Mouse (Mus musculus): Measurements from ENCODE around the gene Ndufa1. TPM values are rescaled to one million over a fixed set of nuclear protein-coding genes. Genes with fewer than 3 reads are reported as not detected.
"Not testable (repeated sequence)": the region's sequence is repeated elsewhere in the genome, so short reads cannot be mapped to it uniquely, and the experiment has no call there.

Gene Ndufa1
- 432 and 490 TPM in 2 replicates for polyA plus RNA-seq (2015; fragmentation: Nextera tagmentation; extraction: Ambion mirVana)

GRCm38 (mm10) chrX:37191105-37191743, at the start of gene Ndufa1, which contains the start of gene Rnf113a1:
Gene Ndufa1 (minus strand): TSS chrX:37191163.
Gene Rnf113a1 (plus strand): TSS chrX:37191245.
- Histone ChIP-seq H3K4me2 (peak within 1 kb of the TSS; percentile 64), H3K4me3 (replicated peaks) (peak within 1 kb of the TSS; percentile 58), H3K27me3 (no peaks in the 10 kb centered on the region), H3K36me3 (peaks cover 9% of the 10 kb centered on the region; the same call in 1 of the 2 replicates), H3K27ac (peak within 1 kb of the TSS; percentile 51), H3K4me1 (peaks cover 6% of the 10 kb centered on the region; the same call in 1 of the 2 replicates), H3K9me3 (replicated peaks) (no peaks in the 10 kb centered on the region), H3K9ac (peak within 1 kb of the TSS; percentile 45)
- 22% methylated on average over 63 of the region's 63 CpGs for WGBS
- ATAC-seq (replicated peaks; ENCODE audit: low FRiP score), result peak; percentile 93

- not testable (repeated sequence) for H3K9ac ChIP-seq; ATAC-seq (replicated peaks; ENCODE audit: low FRiP score); H3K9me3 ChIP-seq (replicated peaks); H3K27me3 ChIP-seq; H3K4me3 ChIP-seq (replicated peaks); H3K36me3 ChIP-seq; H3K27ac ChIP-seq; H3K4me2 ChIP-seq; H3K4me1 ChIP-seq
- 70% methylated on average over 1 of the region's 1 CpGs for whole genome bisulfite sequencing
These were observed 31.2 kb upstream of the Ndufa1 start, which contains the start of gene Rhox1 for GRCm38 (mm10) chrX:37222158-37222557. Gene Rhox1 (minus strand): TSS chrX:37222258.

- H3K27ac ChIP-seq, result no peak within 1 kb of the TSS
- no peak within 1 kb of the TSS for H3K4me3 ChIP-seq (replicated peaks)
- no peak within 1 kb of the TSS for H3K9ac ChIP-seq
- no peaks in the 10 kb centered on the region for H3K36me3 ChIP-seq
- no peak within 1 kb of the TSS for H3K4me2 ChIP-seq
- no peaks in the 10 kb centered on the region for H3K4me1 ChIP-seq
- H3K27me3 ChIP-seq, result no peaks in the 10 kb centered on the region
- WGBS, result 89% methylated on average over 10 of the region's 10 CpGs
- no peaks in the 10 kb centered on the region for H3K9me3 ChIP-seq (replicated peaks)
- ATAC-seq (replicated peaks; ENCODE audit: low FRiP score), result no peak
These were observed 20.0 kb upstream of the Ndufa1 start, which contains the start of gene Gm9 for GRCm38 (mm10) chrX:37210941-37211340. Gene Gm9 (minus strand): TSS chrX:37211041.

GRCm38 (mm10) chrX:37198676-37199075, 7.7 kb upstream of the Ndufa1 start:
- no peak overlapping the region for H3K4me3 ChIP-seq (replicated peaks)
- no peak for ATAC-seq (replicated peaks; ENCODE audit: low FRiP score)
- no peaks in the 10 kb centered on the region for H3K4me1 ChIP-seq
- H3K9me3 ChIP-seq (replicated peaks), result no peaks in the 10 kb centered on the region
- no peak overlapping the region for H3K4me2 ChIP-seq
- WGBS, result 64% methylated on average over 8 of the region's 8 CpGs
- H3K9ac ChIP-seq, result no peak overlapping the region
- no peaks in the 10 kb centered on the region for H3K36me3 ChIP-seq
- H3K27ac ChIP-seq, result no peak overlapping the region
- no peaks in the 10 kb centered on the region for H3K27me3 ChIP-seq

- peak overlapping the region; percentile 64 for H3K4me2 ChIP-seq
- peaks cover 9% of the 10 kb centered on the region; the same call in 1 of the 2 replicates for H3K36me3 ChIP-seq
- H3K9ac ChIP-seq, result peak overlapping the region; percentile 45
- no peak overlapping the region for H3K27ac ChIP-seq
- peaks cover 6% of the 10 kb centered on the region; the same call in 1 of the 2 replicates for H3K4me1 ChIP-seq
- ATAC-seq (replicated peaks; ENCODE audit: low FRiP score), result peak; percentile 14
- H3K27me3 ChIP-seq, result no peaks in the 10 kb centered on the region
- H3K4me3 ChIP-seq (replicated peaks), result peak overlapping the region; percentile 58
- 23% methylated on average over 28 of the region's 28 CpGs for whole genome bisulfite sequencing
- no peaks in the 10 kb centered on the region for H3K9me3 ChIP-seq (replicated peaks)
These were observed 899 bp upstream of the Ndufa1 start for GRCm38 (mm10) chrX:37191744-37192379.

GRCm38 (mm10) chrX:37190755-37191104, 233 bp downstream of the Ndufa1 start:
- Histone ChIP-seq H3K9me3 (replicated peaks) (no peaks in the 10 kb centered on the region), H3K36me3 (peaks cover 9% of the 10 kb centered on the region; the same call in 1 of the 2 replicates), H3K9ac (peak overlapping the region; percentile 36), H3K4me3 (replicated peaks) (peak overlapping the region; percentile 58), H3K27me3 (no peaks in the 10 kb centered on the region), H3K4me1 (peaks cover 6% of the 10 kb centered on the region; the same call in 1 of the 2 replicates), H3K4me2 (peak overlapping the region; percentile 64), H3K27ac (no peak overlapping the region)
- 25% methylated on average over 20 of the region's 20 CpGs for WGBS
- no peak; the same call in 1 of the 2 replicates for ATAC-seq (replicated peaks; ENCODE audit: low FRiP score)

- H3K4me1 ChIP-seq; H3K36me3 ChIP-seq; H3K27me3 ChIP-seq; ATAC-seq (replicated peaks; ENCODE audit: low FRiP score); H3K9ac ChIP-seq; H3K27ac ChIP-seq; H3K9me3 ChIP-seq (replicated peaks); H3K4me2 ChIP-seq; H3K4me3 ChIP-seq (replicated peaks): not testable (repeated sequence)
- 73% methylated on average over 8 of the region's 8 CpGs for WGBS
These were observed 6.6 kb downstream of the Ndufa1 start for GRCm38 (mm10) chrX:37184401-37184800.

- no peak for ATAC-seq (replicated peaks; ENCODE audit: low FRiP score)
- Histone ChIP-seq H3K27ac (no peak within 1 kb of the TSS), H3K4me2 (no peak within 1 kb of the TSS), H3K9me3 (replicated peaks) (no peaks in the 10 kb centered on the region), H3K36me3 (no peaks in the 10 kb centered on the region), H3K4me1 (no peaks in the 10 kb centered on the region), H3K4me3 (replicated peaks) (no peak within 1 kb of the TSS), H3K27me3 (no peaks in the 10 kb centered on the region), H3K9ac (no peak within 1 kb of the TSS)
- 60% methylated on average over 5 of the region's 5 CpGs for WGBS
These were observed 22.2 kb downstream of the Ndufa1 start, which contains the start of gene Akap14 for GRCm38 (mm10) chrX:37168742-37169141. Gene Akap14 (minus strand): TSS chrX:37168842.

- Histone ChIP-seq H3K27me3 (no peaks in the 10 kb centered on the region), H3K9ac (no peak overlapping the region), H3K4me3 (replicated peaks) (no peak overlapping the region), H3K4me1 (no peaks in the 10 kb centered on the region), H3K27ac (no peak overlapping the region), H3K9me3 (replicated peaks) (no peaks in the 10 kb centered on the region), H3K36me3 (no peaks in the 10 kb centered on the region), H3K4me2 (no peak overlapping the region)
- 21% methylated on average over 3 of the region's 3 CpGs for WGBS
- no peak for ATAC-seq (replicated peaks; ENCODE audit: low FRiP score)
These were observed 23.9 kb downstream of the Ndufa1 start for GRCm38 (mm10) chrX:37167085-37167484.

- H3K9me3 ChIP-seq (replicated peaks), result no peaks in the 10 kb centered on the region
- 80% methylated on average over 18 of the region's 18 CpGs for WGBS
- no peaks in the 10 kb centered on the region for H3K36me3 ChIP-seq
- H3K4me3 ChIP-seq (replicated peaks), result no peak overlapping the region
- no peak overlapping the region for H3K9ac ChIP-seq
- no peaks in the 10 kb centered on the region for H3K4me1 ChIP-seq
- H3K27ac ChIP-seq, result no peak overlapping the region
- H3K27me3 ChIP-seq, result no peaks in the 10 kb centered on the region
- H3K4me2 ChIP-seq, result no peak overlapping the region
- ATAC-seq (replicated peaks; ENCODE audit: low FRiP score), result no peak
These were observed 27.8 kb downstream of the Ndufa1 start for GRCm38 (mm10) chrX:37163115-37163514.

GRCm38 (mm10) chrX:37161169-37161568, 29.8 kb downstream of the Ndufa1 start:
- 73% methylated on average over 10 of the region's 10 CpGs for WGBS
- no peaks in the 10 kb centered on the region for H3K36me3 ChIP-seq
- no peaks in the 10 kb centered on the region for H3K4me1 ChIP-seq
- H3K27me3 ChIP-seq, result no peaks in the 10 kb centered on the region
- no peak overlapping the region for H3K4me2 ChIP-seq
- no peaks in the 10 kb centered on the region for H3K9me3 ChIP-seq (replicated peaks)
- no peak overlapping the region for H3K9ac ChIP-seq
- no peak overlapping the region for H3K4me3 ChIP-seq (replicated peaks)
- no peak overlapping the region for H3K27ac ChIP-seq
- no peak for ATAC-seq (replicated peaks; ENCODE audit: low FRiP score)

GRCm38 (mm10) chrX:37157839-37158238, 33.1 kb downstream of the Ndufa1 start:
- H3K9me3 ChIP-seq (replicated peaks), result no peaks in the 10 kb centered on the region
- no peaks in the 10 kb centered on the region for H3K27me3 ChIP-seq
- no peak overlapping the region for H3K27ac ChIP-seq
- H3K4me3 ChIP-seq (replicated peaks), result no peak overlapping the region
- peaks cover 11% of the 10 kb centered on the region for H3K36me3 ChIP-seq
- ATAC-seq (replicated peaks; ENCODE audit: low FRiP score), result no peak
- 66% methylated on average over 4 of the region's 4 CpGs for WGBS
- no peak overlapping the region for H3K4me2 ChIP-seq
- H3K4me1 ChIP-seq, result no peaks in the 10 kb centered on the region
- H3K9ac ChIP-seq, result no peak overlapping the region

All from kidney, embryonic 15.5 days (tissue).